Mouse (Mus musculus) Patski (cell line): ENCODE results near the gene Gm21987. TPM values are rescaled to one million over a fixed set of nuclear protein-coding genes. Genes with fewer than 3 reads are reported as not detected.

Experiments
- ATAC-seq: fragments of 100-300 bp; one replicate; pipeline ENCODE4 v1.8.0; 2021
- CTCF ChIA-PET: fragments of 350-600 bp; sonication (Branson Sonifier 250); formaldehyde crosslinking; loops from one replicate; lab custom pipeline; 2022; ENCODE audit warnings: inconsistent platforms; lab: Charles Lee
- POLR2A ChIA-PET: fragments of 350-600 bp; sonication (Branson Sonifier 250); formaldehyde crosslinking; loops from one replicate; lab custom pipeline; 2022; ENCODE audit warnings: antibody characterized with exemption, inconsistent platforms; lab: Charles Lee
- DNase-seq: peaks from one replicate; pipeline ENCODE4 v3.0.0-alpha.2; 2011; ENCODE audit warnings: low read depth, low spot score
- H3K27me3 ChIP-seq: fragments of 371-371 bp; one replicate; pipeline ENCODE4 v1.5.1; 2021
- CTCF ChIP-seq: fragments of 100-300 bp; IDR thresholded peaks from one replicate; pipeline ENCODE4 v1.5.1; 2021
- in situ Hi-C: fragments of 300-500 bp; cut with MboI; formaldehyde crosslinking; loops from 3 replicates; pipeline ENCODE4 v1.11.1; 2018; ENCODE audit warnings: low pct_unique_long_range_greater_than_20kb, mixed read lengths
- polyA plus RNA-seq: library from polyadenylated mRNA; unstranded; gene quantifications from one replicate; pipeline ENCODE4 v1.2.3, GENCODE M21; 2021

The Gm21987 gene
- not detected for polyA plus RNA-seq

- peak; percentile 91 for ATAC-seq
- ChIA-PET POLR2A (no interaction called here), CTCF (interaction anchor here (1.2 to 3.9 kb wide), 2 partner anchors 160 to 175 kb away, joined by 3 to 18 read pairs; no protein-coding TSS in a partner anchor)
- no peaks in the 10 kb centered on the region for H3K27me3 ChIP-seq
- peak; percentile 61 for DNase-seq
- TF ChIP-seq CTCF: no peak
- in situ Hi-C loops: loop anchor here (5.0 kb wide), 2 partner anchors 106 to 161 kb away; partner anchors contain the start of gene Adprh
These were observed at the start of gene Gm21987, which contains the start of gene Cox17 for GRCm38 (mm10) chr16:38346529-38347325. Gene Gm21987, plus strand, starts transcription at chr16:38347040. Gene Cox17, plus strand, starts transcription at chr16:38346991.

GRCm38 (mm10) chr16:38298410-38298809, 48.4 kb upstream of the Gm21987 start:
- CTCF ChIA-PET: interaction anchor here (1.0 kb wide), 1 partner anchor 9 kb away, joined by 3 read pairs; no protein-coding TSS in a partner anchor
- in situ Hi-C loops: no loop called here
- DNase-seq: no peak
- TF ChIP-seq CTCF: no peak
- POLR2A ChIA-PET: no interaction called here
- ATAC-seq: no peak
- no peaks in the 10 kb centered on the region for H3K27me3 ChIP-seq

DNA sequence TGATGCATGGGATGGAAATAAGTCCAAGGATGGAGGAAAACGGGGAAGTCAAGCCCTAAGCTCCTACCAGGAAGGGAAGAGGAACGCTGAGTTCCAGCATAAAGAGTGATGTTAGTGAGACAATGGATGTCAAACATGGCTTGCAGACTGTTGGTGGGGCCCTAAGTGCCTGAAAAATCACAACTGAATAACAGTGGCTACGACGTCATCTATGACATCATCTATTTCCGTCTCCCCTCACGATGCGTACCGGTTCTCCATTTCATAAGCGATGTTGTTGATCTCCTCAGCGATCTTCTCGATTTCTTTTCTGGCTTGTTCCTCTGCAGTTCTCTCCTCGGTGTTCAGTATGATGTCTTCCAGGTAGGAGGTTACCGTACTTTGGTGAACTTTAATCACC, 44.5 kb upstream of the Gm21987 start:
- in situ Hi-C loops: no loop called here
- ATAC-seq (no peak), DNase-seq (no peak)
- no peak for TF ChIP-seq CTCF
- CTCF ChIA-PET: no interaction called here
- H3K27me3 ChIP-seq: no peaks in the 10 kb centered on the region
- POLR2A ChIA-PET: no interaction called here

- in situ Hi-C loops: no loop called here
- DNase-seq (peak; percentile 3), ATAC-seq (no peak)
- no peak for TF ChIP-seq CTCF
- ChIA-PET CTCF (interaction anchor here (1.7 kb wide), 1 partner anchor 17 kb away, joined by 5 read pairs; no protein-coding TSS in a partner anchor), POLR2A (interaction anchor here (0.6 kb wide), 1 partner anchor 262 kb away, joined by 3 read pairs; no protein-coding TSS in a partner anchor)
- H3K27me3 ChIP-seq: no peaks in the 10 kb centered on the region
These were observed 42.2 kb upstream of the Gm21987 start for GRCm38 (mm10) chr16:38304460-38305194.

- in situ Hi-C loops: no loop called here
- no peaks in the 10 kb centered on the region for H3K27me3 ChIP-seq
- ChIA-PET CTCF (interaction anchor here (1.6 kb wide), 1 partner anchor 9 kb away, joined by 3 read pairs; no protein-coding TSS in a partner anchor), POLR2A (no interaction called here)
- ATAC-seq (no peak), DNase-seq (no peak)
- peak; percentile 52 for TF ChIP-seq CTCF
These were observed 40.1 kb upstream of the Gm21987 start for GRCm38 (mm10) chr16:38306571-38307220.

DNA sequence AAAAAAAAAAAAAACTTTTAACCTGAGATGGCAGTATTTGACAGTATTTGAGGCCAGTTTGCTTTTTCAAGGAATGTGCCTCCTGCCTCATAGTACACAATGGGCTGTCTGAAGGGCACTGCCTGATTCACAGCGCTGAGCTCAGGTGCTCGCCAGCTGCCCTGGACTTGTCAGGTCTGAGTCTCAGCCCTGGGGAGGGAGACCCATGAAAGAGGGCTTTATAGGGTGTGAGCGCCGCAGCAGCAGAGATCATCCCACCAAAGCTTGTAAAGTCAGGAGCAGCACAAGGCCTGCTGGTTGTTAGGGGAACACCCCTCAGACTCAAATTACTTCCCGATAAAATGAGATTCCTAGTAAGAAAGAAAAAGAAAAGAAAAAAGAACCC, 39.6 kb upstream of the Gm21987 start:
- POLR2A ChIA-PET: no interaction called here
- DNase-seq: no peak
- TF ChIP-seq CTCF: no peak
- H3K27me3 ChIP-seq: no peaks in the 10 kb centered on the region
- ATAC-seq: no peak
- CTCF ChIA-PET: interaction anchor here (1.6 kb wide), 2 partner anchors 9 to 15 kb away, joined by 3 read pairs; no protein-coding TSS in a partner anchor
- in situ Hi-C loops: no loop called here

DNA sequence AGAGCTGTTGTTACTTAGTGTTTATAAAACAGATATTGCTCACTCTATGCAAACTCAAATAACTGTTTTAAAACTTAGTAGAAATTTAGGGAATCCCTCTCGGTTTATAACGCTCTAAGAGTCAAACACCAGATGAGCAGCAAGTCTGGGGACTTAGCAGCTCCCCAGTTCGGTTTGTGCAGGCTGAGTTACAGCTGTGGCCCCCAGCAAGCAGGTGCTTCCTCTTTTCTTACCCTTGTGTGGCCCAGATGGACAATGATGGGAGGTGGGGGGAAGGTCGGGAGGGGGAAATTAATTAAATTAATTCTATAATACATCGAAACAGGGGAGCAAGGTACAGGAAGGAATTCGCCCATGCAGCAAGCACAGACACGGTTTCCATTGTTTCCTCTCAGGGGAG, 39.2 kb upstream of the Gm21987 start:
- in situ Hi-C loops: no loop called here
- ChIA-PET POLR2A (no interaction called here), CTCF (interaction anchor here (1.6 kb wide), 2 partner anchors 10 to 15 kb away, joined by 3 read pairs; no protein-coding TSS in a partner anchor)
- TF ChIP-seq CTCF: no peak
- H3K27me3 ChIP-seq: no peaks in the 10 kb centered on the region
- ATAC-seq (no peak), DNase-seq (no peak)

GRCm38 (mm10) chr16:38308195-38308594, 38.6 kb upstream of the Gm21987 start:
- in situ Hi-C loops: no loop called here
- TF ChIP-seq CTCF: no peak
- no peak for DNase-seq
- CTCF ChIA-PET: interaction anchor here (1.6 kb wide), 2 partner anchors 10 to 14 kb away, joined by 3 read pairs; no protein-coding TSS in a partner anchor
- POLR2A ChIA-PET: no interaction called here
- H3K27me3 ChIP-seq: no peaks in the 10 kb centered on the region
- ATAC-seq: no peak

DNA sequence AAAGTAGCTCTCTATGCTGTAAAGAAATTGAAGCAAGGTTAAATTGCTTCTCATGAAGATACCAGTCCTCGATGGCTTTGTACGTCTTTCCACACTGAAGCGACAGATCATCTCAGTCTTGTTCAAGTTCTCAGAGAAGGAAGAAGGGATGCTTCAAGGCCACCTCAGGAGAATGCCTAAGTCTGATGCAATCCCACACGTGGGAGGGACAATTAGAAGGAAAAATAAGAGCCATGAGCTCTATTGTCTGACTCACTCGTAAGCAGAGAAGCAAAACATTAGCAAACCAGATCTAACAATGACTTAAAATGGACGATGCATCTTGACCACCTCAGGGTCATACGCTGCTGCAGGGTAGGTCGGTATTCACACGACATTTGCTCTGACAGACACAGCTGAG, 28.3 kb upstream of the Gm21987 start:
- POLR2A ChIA-PET: interaction anchor here (0.5 to 0.6 kb wide), 2 partner anchors 23 to 836 kb away, joined by 3 to 11 read pairs; no protein-coding TSS in a partner anchor
- in situ Hi-C loops: no loop called here

GRCm38 (mm10) chr16:38319087-38319486, 27.8 kb upstream of the Gm21987 start:
- ATAC-seq (no peak), DNase-seq (no peak)
- CTCF ChIA-PET: no interaction called here
- in situ Hi-C loops: no loop called here
- no peak for TF ChIP-seq CTCF
- no peaks in the 10 kb centered on the region for H3K27me3 ChIP-seq
- POLR2A ChIA-PET: interaction anchor here (0.6 kb wide), 1 partner anchor 22 kb away, joined by 11 read pairs; no protein-coding TSS in a partner anchor

More for the DNA sequence above, 28.3 kb upstream of the Gm21987 start:
- no peak for TF ChIP-seq CTCF
- DNase-seq (no peak), ATAC-seq (no peak)
- CTCF ChIA-PET: no interaction called here
- H3K27me3 ChIP-seq: no peaks in the 10 kb centered on the region
